Mouse (Mus musculus): ENCODE results near the gene Pam16.
"Not testable (repeated sequence)": the region's sequence is repeated elsewhere in the genome, so short reads cannot be mapped to it uniquely, and the experiment has no call there.

Pam16 gene

GRCm38 (mm10) chr16:4592909-4593875 lies 31.6 kb downstream of the Pam16 start:
- peak; percentile 82 for DNase-seq (ENCODE audit: low spot score)

GRCm38 (mm10) chr16:4590236-4590635 lies 34.6 kb downstream of the Pam16 start:
- no peak for DNase-seq (ENCODE audit: low spot score)

- DNase-seq (ENCODE audit: low spot score): no peak
Measured at GRCm38 (mm10) chr16:4587516-4588210, 37.1 kb downstream of the Pam16 start.

- DNase-seq (ENCODE audit: low spot score): peak; percentile 96
Measured at GRCm38 (mm10) chr16:4586531-4587123, 38.2 kb downstream of the Pam16 start.

DNA sequence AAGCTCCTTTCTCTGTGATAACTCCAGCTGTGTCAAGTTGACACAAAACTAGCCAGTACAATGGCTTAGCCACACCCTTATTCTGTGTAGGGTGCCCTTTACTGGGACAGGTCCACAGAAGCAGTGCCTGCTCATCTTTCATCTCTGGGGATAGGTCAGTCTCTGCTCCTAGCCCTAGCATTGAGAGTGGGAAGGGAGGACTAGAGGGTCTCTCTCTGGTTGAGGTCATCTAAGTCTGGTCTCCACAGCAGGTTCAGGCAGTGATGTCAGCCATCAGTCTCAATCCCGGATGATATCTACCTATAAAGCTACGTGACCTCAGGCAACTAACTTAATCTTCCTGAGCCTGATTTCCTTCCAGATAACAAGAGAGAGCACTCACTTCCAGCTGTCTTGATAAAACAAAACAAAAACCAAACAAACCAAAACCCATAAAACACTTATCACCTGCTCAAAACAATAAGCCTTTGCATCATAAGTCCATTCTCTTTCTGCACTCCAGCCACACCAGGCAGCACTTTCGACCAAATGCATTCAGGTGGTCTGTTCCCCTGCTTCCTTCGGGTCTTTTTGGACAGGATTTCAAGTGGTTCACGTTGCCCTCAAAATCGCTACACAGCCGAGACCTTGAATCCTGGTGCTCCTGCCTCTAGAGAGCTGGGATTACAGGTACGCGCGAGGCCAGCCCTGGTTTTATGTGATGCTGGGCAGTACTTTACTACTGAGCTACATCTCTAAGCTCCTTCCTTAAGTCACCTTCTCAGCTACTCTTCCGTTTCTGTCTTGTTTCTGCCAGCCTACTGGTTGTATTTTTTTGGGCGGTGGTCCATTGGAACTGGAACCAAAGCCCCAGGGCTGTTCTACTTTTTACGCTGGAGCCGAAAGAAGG lies 38.9 kb downstream of the Pam16 start:
- DNase-seq (ENCODE audit: low spot score): no peak

DNA sequence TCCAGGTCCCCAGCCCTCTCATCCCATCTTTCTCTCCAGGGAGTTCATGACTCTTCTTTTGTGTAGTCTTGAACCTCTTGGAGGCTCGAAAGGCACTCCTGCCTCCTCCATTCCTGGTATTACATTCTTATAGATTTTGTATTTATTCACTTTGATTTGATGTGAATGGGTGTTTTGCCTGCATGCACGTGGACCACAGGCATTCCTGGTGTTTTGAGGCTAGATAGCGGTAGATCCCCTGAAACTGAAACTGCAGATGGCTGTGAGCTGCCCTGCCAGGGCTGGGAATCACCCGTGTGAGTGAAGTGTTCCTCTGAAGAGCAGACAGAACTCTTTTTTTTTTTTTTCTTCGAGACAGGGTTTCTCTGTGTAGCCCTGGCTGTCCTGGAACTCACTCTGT lies 40.4 kb downstream of the Pam16 start:
- no peak for DNase-seq (ENCODE audit: low spot score)

- DNase-seq (ENCODE audit: low spot score): no peak
Measured at GRCm38 (mm10) chr16:4583807-4584206, 41.0 kb downstream of the Pam16 start.

DNA sequence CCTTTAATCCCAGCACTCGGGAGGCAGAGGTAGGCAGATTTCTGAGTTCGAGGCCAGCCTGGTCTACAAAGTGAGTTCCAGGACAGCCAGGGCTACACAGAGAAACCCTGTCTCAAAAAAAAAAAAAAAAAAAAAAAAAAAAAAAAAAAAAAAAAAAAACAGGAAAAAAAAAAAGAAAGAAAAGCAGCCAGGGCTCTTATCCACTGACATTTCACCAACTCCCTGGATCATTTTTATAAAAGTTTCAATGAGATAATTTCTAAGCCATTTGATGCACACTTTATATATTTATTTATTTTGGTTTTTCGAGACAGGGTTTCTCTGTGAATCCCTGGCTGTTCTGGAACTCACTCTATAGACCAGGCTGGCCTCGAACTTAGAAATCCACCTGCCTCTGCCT lies 43.6 kb downstream of the Pam16 start:
- DNase-seq (ENCODE audit: low spot score): not testable (repeated sequence)

- DNase-seq (ENCODE audit: low spot score): no peak
Measured at GRCm38 (mm10) chr16:4578630-4579029, 46.2 kb downstream of the Pam16 start.

DNA sequence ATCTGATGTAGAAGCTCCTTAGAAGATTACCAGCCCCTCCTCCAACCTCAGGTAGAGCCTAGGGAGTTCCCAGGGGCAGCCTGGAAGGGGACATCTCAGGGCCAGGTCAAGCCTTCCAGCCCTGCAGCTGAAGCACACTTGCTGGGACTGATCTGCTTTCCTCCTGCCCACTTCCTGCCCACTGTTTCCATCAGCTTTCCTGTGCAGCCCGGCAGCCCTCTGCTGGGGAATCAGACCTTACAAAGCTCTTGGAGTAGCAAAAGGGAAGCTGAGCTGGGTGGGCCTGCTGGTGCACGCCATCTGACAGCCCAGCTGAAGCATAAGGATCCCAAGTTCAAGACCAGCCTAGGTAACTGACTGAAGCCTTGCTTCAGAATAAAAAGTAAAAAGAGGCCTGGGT lies 47.9 kb downstream of the Pam16 start:
- DNase-seq (ENCODE audit: low spot score): no peak

DNA sequence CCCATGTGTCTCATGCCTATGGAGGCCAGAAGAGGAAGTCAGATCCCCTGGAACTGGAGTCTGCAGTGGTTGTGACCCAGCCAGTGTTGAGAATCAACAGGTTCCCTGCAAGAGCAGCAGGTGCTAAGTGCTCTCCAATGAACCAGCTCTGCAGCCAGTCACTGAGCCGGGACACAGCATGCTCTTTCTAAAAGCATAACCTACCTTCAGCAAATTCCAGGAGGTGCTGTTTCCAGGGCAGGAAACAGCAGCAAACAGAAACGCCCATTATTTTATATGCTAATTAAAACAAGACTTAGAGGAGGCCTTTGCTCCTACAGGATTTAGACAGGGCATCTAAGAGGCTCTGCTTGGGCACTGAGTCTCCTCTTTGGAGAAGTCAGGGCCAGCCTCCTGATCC lies 48.8 kb downstream of the Pam16 start:
- no peak for DNase-seq (ENCODE audit: low spot score)

- DNase-seq (ENCODE audit: low spot score): peak; percentile 49
Measured at GRCm38 (mm10) chr16:4570737-4571136, 54.1 kb downstream of the Pam16 start.

GRCm38 (mm10) chr16:4567912-4568311 lies 56.9 kb downstream of the Pam16 start:
- peak; percentile 94 for DNase-seq (ENCODE audit: low spot score)
